Mouse (Mus musculus): Measurements from ENCODE around the gene Uchl1. TPM values are rescaled to one million over a fixed set of nuclear protein-coding genes. Genes with fewer than 3 reads are reported as not detected.

Uchl1 gene
- polyA plus RNA-seq (2014; fragmentation: Nextera tagmentation; extraction: Ambion mirVana): 473 and 474 TPM in 2 replicates

- WGBS: 0% methylated on average over 20 of the region's 20 CpGs
- peak within 1 kb of the TSS; percentile 70 for H3K4me3 ChIP-seq (ENCODE audit: low read depth, low read length)
- H3K27me3 ChIP-seq (ENCODE audit: control insufficient read depth, insufficient read depth, low read length): 0 out of 2 replicates have a peak, but pooled peaks cover 2% of the 10 kb centered on the region
- peak; percentile 93 for ATAC-seq (ENCODE audit: low FRiP score)
- no peaks in the 10 kb centered on the region; the same call in 1 of the 2 replicates for H3K36me3 ChIP-seq (ENCODE audit: control insufficient read depth, insufficient read depth, low read length)
- peak; percentile 99 for DNase-seq (ENCODE audit: low spot score, missing footprints)
- no peaks in the 10 kb centered on the region for H3K9me3 ChIP-seq (ENCODE audit: control insufficient read depth, low read length)
- peaks cover 24% of the 10 kb centered on the region for H3K4me1 ChIP-seq (ENCODE audit: control insufficient read depth, insufficient read depth, low read length)
- H3K27ac ChIP-seq (ENCODE audit: low read depth, low read length): peak within 1 kb of the TSS; percentile 59; the same call in 1 of the 2 replicates
- peak within 1 kb of the TSS; percentile 80 for H3K9ac ChIP-seq (ENCODE audit: low read length)
- peak within 1 kb of the TSS; percentile 95 for H3K4me2 ChIP-seq
These were observed at the start of gene Uchl1 for GRCm38 (mm10) chr5:66675983-66676382. Gene Uchl1 (plus strand): TSS chr5:66676091.

DNA sequence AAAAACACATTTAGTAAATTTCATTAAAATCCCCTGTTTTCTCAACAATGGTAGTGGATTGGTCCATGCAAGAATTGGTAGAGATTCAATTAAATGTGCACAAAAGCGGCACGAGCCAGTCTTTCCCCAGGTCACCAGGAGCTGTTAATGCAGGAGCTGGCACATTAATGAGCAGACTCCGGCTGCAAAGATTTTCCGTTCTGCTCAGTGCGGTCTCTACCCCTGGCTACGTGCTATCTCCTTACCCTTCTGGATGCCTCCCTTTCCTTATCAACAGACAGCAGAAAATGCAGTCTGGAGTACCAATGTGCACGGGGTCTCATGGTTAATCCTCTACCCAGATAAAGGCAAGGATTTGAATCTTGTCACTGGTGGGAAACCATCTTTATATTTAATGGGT lies 48.1 kb upstream of the Uchl1 start:
- Histone ChIP-seq H3K4me3 (ENCODE audit: low read depth, low read length) (no peak overlapping the region), H3K4me1 (ENCODE audit: control insufficient read depth, insufficient read depth, low read length) (no peaks in the 10 kb centered on the region; the same call in 1 of the 2 replicates), H3K4me2 (no peak overlapping the region), H3K9me3 (ENCODE audit: control insufficient read depth, low read length) (no peaks in the 10 kb centered on the region), H3K9ac (ENCODE audit: low read length) (no peak overlapping the region), H3K27me3 (ENCODE audit: control insufficient read depth, insufficient read depth, low read length) (no peaks in the 10 kb centered on the region), H3K36me3 (ENCODE audit: control insufficient read depth, insufficient read depth, low read length) (no peaks in the 10 kb centered on the region), H3K27ac (ENCODE audit: low read depth, low read length) (no peak overlapping the region)
- ATAC-seq (ENCODE audit: low FRiP score) (peak; percentile 68), DNase-seq (ENCODE audit: low spot score, missing footprints) (peak; percentile 67)
- WGBS: 59% methylated on average over 7 of the region's 7 CpGs

GRCm38 (mm10) chr5:66635459-66636079 lies 40.3 kb upstream of the Uchl1 start:
- Histone ChIP-seq H3K4me2 (no peak overlapping the region), H3K4me3 (ENCODE audit: low read depth, low read length) (no peak overlapping the region), H3K9me3 (ENCODE audit: control insufficient read depth, low read length) (no peaks in the 10 kb centered on the region), H3K27ac (ENCODE audit: low read depth, low read length) (no peak overlapping the region), H3K4me1 (ENCODE audit: control insufficient read depth, insufficient read depth, low read length) (no peaks in the 10 kb centered on the region), H3K27me3 (ENCODE audit: control insufficient read depth, insufficient read depth, low read length) (no peaks in the 10 kb centered on the region), H3K9ac (ENCODE audit: low read length) (no peak overlapping the region), H3K36me3 (ENCODE audit: control insufficient read depth, insufficient read depth, low read length) (no peaks in the 10 kb centered on the region)
- WGBS: 80% methylated on average over 10 of the region's 10 CpGs
- DNase-seq (ENCODE audit: low spot score, missing footprints) (no peak), ATAC-seq (ENCODE audit: low FRiP score) (no peak)

GRCm38 (mm10) chr5:66642156-66642555 lies 33.7 kb upstream of the Uchl1 start:
- no peak overlapping the region for H3K9ac ChIP-seq (ENCODE audit: low read length)
- no peaks in the 10 kb centered on the region for H3K4me1 ChIP-seq (ENCODE audit: control insufficient read depth, insufficient read depth, low read length)
- ATAC-seq (ENCODE audit: low FRiP score) (no peak), DNase-seq (ENCODE audit: low spot score, missing footprints) (no peak)
- WGBS: 94% methylated on average over 4 of the region's 4 CpGs
- no peak overlapping the region for H3K4me2 ChIP-seq
- no peaks in the 10 kb centered on the region for H3K27me3 ChIP-seq (ENCODE audit: control insufficient read depth, insufficient read depth, low read length)
- no peaks in the 10 kb centered on the region for H3K9me3 ChIP-seq (ENCODE audit: control insufficient read depth, low read length)
- H3K27ac ChIP-seq (ENCODE audit: low read depth, low read length): no peak overlapping the region
- H3K4me3 ChIP-seq (ENCODE audit: low read depth, low read length): no peak overlapping the region
- no peaks in the 10 kb centered on the region for H3K36me3 ChIP-seq (ENCODE audit: control insufficient read depth, insufficient read depth, low read length)

- no peak for DNase-seq (ENCODE audit: low spot score, missing footprints)
- no peaks in the 10 kb centered on the region for H3K9me3 ChIP-seq (ENCODE audit: control insufficient read depth, low read length)
- ATAC-seq (ENCODE audit: low FRiP score): no peak
- WGBS: 87% methylated on average over 5 of the region's 5 CpGs
- no peak overlapping the region for H3K4me2 ChIP-seq
- no peak overlapping the region for H3K4me3 ChIP-seq (ENCODE audit: low read depth, low read length)
- no peaks in the 10 kb centered on the region for H3K27me3 ChIP-seq (ENCODE audit: control insufficient read depth, insufficient read depth, low read length)
- H3K4me1 ChIP-seq (ENCODE audit: control insufficient read depth, insufficient read depth, low read length): no peaks in the 10 kb centered on the region
- no peak overlapping the region for H3K27ac ChIP-seq (ENCODE audit: low read depth, low read length)
- no peak overlapping the region for H3K9ac ChIP-seq (ENCODE audit: low read length)
- no peaks in the 10 kb centered on the region for H3K36me3 ChIP-seq (ENCODE audit: control insufficient read depth, insufficient read depth, low read length)
These were observed 32.6 kb upstream of the Uchl1 start for GRCm38 (mm10) chr5:66643260-66643659.

GRCm38 (mm10) chr5:66647504-66647903 lies 28.4 kb upstream of the Uchl1 start:
- Histone ChIP-seq H3K27ac (ENCODE audit: low read depth, low read length) (no peak overlapping the region), H3K4me3 (ENCODE audit: low read depth, low read length) (no peak overlapping the region), H3K9me3 (ENCODE audit: control insufficient read depth, low read length) (no peaks in the 10 kb centered on the region), H3K36me3 (ENCODE audit: control insufficient read depth, insufficient read depth, low read length) (no peaks in the 10 kb centered on the region), H3K9ac (ENCODE audit: low read length) (no peak overlapping the region), H3K4me2 (no peak overlapping the region), H3K4me1 (ENCODE audit: control insufficient read depth, insufficient read depth, low read length) (no peaks in the 10 kb centered on the region), H3K27me3 (ENCODE audit: control insufficient read depth, insufficient read depth, low read length) (no peaks in the 10 kb centered on the region)
- DNase-seq (ENCODE audit: low spot score, missing footprints) (no peak), ATAC-seq (ENCODE audit: low FRiP score) (no peak)
- 69% methylated on average over 7 of the region's 7 CpGs for WGBS

DNA sequence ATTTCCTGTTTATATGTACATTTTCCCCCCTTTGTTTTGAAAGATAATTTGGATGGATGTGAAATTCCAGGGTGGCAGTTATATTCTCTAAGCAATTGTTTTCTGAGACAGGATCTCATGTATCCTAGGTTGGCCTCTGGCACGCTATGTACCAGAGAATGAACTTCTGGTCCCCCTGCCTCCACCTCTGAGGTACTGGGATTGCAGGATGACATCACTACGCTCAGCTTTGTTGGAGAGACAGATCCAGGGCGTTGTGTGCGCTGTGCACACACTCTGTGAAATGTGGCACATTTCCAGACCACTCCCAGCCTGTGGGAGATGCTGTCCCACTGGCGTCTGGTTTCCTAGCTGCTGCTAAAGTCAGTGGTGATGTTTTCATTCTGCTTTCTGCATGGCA lies 21.7 kb upstream of the Uchl1 start:
- Histone ChIP-seq H3K36me3 (ENCODE audit: control insufficient read depth, insufficient read depth, low read length) (no peaks in the 10 kb centered on the region), H3K27me3 (ENCODE audit: control insufficient read depth, insufficient read depth, low read length) (no peaks in the 10 kb centered on the region), H3K4me3 (ENCODE audit: low read depth, low read length) (no peak overlapping the region), H3K4me2 (no peak overlapping the region), H3K9ac (ENCODE audit: low read length) (no peak overlapping the region), H3K4me1 (ENCODE audit: control insufficient read depth, insufficient read depth, low read length) (no peaks in the 10 kb centered on the region), H3K9me3 (ENCODE audit: control insufficient read depth, low read length) (no peaks in the 10 kb centered on the region), H3K27ac (ENCODE audit: low read depth, low read length) (no peak overlapping the region)
- DNase-seq (ENCODE audit: low spot score, missing footprints) (no peak), ATAC-seq (ENCODE audit: low FRiP score) (no peak)
- 79% methylated on average over 5 of the region's 5 CpGs for WGBS

- peak overlapping the region; percentile 27; the same call in 1 of the 2 replicates for H3K9ac ChIP-seq (ENCODE audit: low read length)
- peak; percentile 93 for DNase-seq (ENCODE audit: low spot score, missing footprints)
- peak overlapping the region; percentile 95 for H3K4me2 ChIP-seq
- peak; percentile 13; the same call in 1 of the 2 replicates for ATAC-seq (ENCODE audit: low FRiP score)
- H3K27ac ChIP-seq (ENCODE audit: low read depth, low read length): no peak overlapping the region
- no peaks in the 10 kb centered on the region for H3K9me3 ChIP-seq (ENCODE audit: control insufficient read depth, low read length)
- H3K27me3 ChIP-seq (ENCODE audit: control insufficient read depth, insufficient read depth, low read length): 0 out of 2 replicates have a peak, but pooled peaks cover 2% of the 10 kb centered on the region
- under 1% methylated on average over 18 of the region's 18 CpGs for WGBS
- H3K36me3 ChIP-seq (ENCODE audit: control insufficient read depth, insufficient read depth, low read length): no peaks in the 10 kb centered on the region
- peaks cover 24% of the 10 kb centered on the region for H3K4me1 ChIP-seq (ENCODE audit: control insufficient read depth, insufficient read depth, low read length)
- H3K4me3 ChIP-seq (ENCODE audit: low read depth, low read length): peak overlapping the region; percentile 70
These were observed 551 bp upstream of the Uchl1 start for GRCm38 (mm10) chr5:66675189-66675890.

DNA sequence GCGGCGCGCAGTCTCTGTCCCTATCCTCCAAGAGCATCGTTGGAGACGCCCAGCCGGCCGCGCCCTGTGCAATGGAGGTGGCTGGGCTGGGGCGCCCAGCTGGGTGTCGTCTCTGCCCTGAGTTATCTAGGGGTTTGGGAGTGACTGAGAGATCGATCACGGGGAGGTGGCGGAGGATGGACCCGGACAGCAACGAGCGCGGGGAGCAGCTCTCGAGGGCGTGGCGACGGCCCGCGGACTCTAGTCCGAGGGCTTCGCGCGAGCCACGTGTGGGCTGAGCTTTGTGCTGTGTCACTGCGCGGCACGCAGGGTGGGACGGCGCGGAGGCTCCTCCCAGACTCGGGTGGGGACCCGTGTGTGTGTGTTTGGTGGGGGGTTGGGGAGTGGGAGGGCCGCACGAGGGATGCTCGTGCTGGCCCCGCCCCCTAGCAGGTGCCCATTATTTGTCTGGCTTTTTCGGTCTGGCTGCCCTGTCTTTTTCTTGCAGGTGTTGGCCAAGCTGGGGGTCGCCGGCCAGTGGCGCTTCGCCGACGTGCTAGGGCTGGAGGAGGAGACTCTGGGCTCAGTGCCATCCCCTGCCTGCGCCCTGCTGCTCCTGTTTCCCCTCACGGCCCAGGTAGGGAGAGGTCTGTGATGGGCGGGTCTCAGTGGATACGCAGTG lies 696 bp downstream of the Uchl1 start:
- WGBS: under 1% methylated on average over 45 of the region's 51 CpGs

More for the DNA sequence above, 696 bp downstream of the Uchl1 start:
- H3K27ac ChIP-seq (ENCODE audit: low read depth, low read length): peak overlapping the region; percentile 59; the same call in 1 of the 2 replicates
- H3K36me3 ChIP-seq (ENCODE audit: control insufficient read depth, insufficient read depth, low read length): no peaks in the 10 kb centered on the region; the same call in 1 of the 2 replicates
- H3K9ac ChIP-seq (ENCODE audit: low read length): peak overlapping the region; percentile 80
- H3K4me2 ChIP-seq: peak overlapping the region; percentile 95
- ATAC-seq (ENCODE audit: low FRiP score) (peak; percentile 82), DNase-seq (ENCODE audit: low spot score, missing footprints) (peak; percentile 96)
- peak overlapping the region; percentile 70 for H3K4me3 ChIP-seq (ENCODE audit: low read depth, low read length)
- H3K9me3 ChIP-seq (ENCODE audit: control insufficient read depth, low read length): no peaks in the 10 kb centered on the region
- 0 out of 2 replicates have a peak, but pooled peaks cover 2% of the 10 kb centered on the region for H3K27me3 ChIP-seq (ENCODE audit: control insufficient read depth, insufficient read depth, low read length)
- peaks cover 24% of the 10 kb centered on the region for H3K4me1 ChIP-seq (ENCODE audit: control insufficient read depth, insufficient read depth, low read length)
